Mouse (Mus musculus): ENCODE measurements around the gene Zfp277.

Zfp277 gene

GRCm38 (mm10) chr12:40445648-40446449, at the start of gene Zfp277, which contains the start of gene Dock4:
TSS of gene Zfp277 (minus strand) at chr12:40445902.
TSS of gene Dock4 (plus strand) at chr12:40445952.
- DNase-seq (ENCODE audit: low spot score): peak; percentile 97

GRCm38 (mm10) chr12:40486047-40486837, 40.5 kb upstream of the Zfp277 start:
- no peak for DNase-seq (ENCODE audit: low spot score)

GRCm38 (mm10) chr12:40485210-40485609, 39.5 kb upstream of the Zfp277 start:
- no peak for DNase-seq (ENCODE audit: low spot score)

DNA sequence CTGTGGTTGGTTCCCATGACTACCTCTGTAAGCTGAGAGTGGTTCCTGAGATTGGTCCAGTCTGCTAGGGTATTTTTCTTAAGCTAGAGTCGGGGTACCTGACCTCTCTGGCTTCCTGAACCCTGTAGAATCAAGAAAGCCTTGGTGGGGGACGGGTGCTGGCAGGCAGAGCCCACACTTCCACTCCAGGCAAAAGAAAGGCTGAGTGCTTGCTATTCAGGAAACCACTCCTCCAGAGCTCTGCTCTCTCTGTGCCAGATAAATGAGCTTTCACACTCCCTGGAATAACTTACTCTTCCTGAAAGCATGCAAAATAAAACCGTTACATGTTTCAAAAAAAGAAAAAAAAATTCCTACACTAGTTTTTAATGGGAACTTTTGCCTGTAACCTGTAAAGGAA, 38.5 kb upstream of the Zfp277 start:
- DNase-seq (ENCODE audit: low spot score): no peak

GRCm38 (mm10) chr12:40477621-40478452, 32.1 kb upstream of the Zfp277 start:
- DNase-seq (ENCODE audit: low spot score): no peak

GRCm38 (mm10) chr12:40473709-40474108, 28.0 kb upstream of the Zfp277 start:
- DNase-seq (ENCODE audit: low spot score): no peak

DNA sequence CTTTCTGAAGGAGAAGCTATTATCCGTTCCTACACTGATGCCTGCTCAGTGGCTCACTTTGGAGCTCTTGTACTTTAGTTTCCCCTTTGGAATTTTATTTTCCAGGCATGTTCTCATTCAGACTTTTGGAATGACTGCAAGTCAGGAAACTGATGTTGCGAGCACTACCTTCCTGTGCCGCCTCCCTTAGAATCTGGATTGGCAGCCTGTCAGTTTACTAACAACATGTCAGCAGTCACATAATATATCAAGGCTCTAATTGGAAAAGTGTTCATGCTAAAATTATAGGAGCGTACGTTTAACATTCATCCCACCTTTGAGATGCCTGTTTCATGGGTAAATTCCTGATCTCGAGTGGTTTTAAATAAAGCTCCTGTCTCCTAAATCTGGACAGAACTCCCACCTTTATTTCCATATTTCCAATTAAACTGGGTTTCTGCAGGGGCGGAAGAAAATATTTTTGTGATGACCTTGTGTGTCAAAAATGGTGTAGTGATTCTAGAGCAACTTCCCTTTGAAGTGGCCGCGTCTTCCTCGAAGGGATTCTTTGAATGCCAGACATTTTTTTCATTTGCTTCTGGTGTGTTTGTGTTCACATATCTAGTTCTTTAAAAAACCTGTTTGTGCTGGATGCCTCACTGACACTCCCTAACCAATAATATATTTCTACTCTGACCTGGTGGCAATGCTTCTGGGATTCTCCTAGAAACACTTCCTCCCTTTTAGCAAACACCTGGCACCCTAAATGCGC, 26.1 kb upstream of the Zfp277 start:
- no peak for DNase-seq (ENCODE audit: low spot score)

GRCm38 (mm10) chr12:40469009-40469408, 23.3 kb upstream of the Zfp277 start:
- no peak for DNase-seq (ENCODE audit: low spot score)

DNA sequence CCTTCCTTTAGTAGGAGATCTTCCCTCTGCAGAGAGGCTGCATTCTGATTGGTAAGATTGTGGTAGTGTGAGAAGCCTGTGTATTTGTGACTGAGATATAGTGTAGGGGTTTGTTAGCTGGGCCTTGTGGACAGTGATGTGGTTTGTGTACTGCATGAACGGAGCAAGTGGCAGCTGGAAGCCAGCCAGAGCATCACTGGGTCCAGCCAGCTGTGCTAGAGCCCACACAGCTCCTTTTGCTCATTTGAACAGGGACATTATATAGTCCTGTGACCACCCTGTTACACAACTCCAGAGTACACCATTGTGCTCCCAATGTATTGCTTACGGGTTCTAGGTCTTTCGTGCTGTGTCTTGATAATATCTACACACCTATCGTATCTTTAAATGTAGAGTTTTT, 22.5 kb upstream of the Zfp277 start:
- DNase-seq (ENCODE audit: low spot score): no peak

DNA sequence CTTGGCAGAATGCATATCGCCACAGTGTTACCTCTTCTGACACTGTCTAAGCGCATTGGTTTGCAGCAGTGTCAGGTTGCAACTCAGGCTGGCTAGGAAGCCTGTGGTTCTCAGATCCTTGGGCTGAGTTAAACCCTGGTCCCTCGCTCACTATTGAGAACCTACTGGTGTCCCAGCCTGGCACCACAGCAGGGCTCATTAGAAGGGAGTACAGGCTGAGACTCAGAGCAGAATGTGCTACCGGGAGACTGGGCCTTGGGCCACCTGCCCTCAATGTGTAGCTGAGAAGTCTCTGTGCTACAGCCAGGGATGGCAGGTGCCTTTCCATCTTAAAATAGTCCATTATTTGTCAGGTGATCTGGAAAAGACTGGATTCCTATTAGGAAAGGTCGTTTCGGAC, 18.6 kb upstream of the Zfp277 start:
- no peak for DNase-seq (ENCODE audit: low spot score)

- DNase-seq (ENCODE audit: low spot score): no peak
These were observed 18.1 kb upstream of the Zfp277 start for GRCm38 (mm10) chr12:40463828-40464227.

GRCm38 (mm10) chr12:40462693-40463235, 17.1 kb upstream of the Zfp277 start:
- DNase-seq (ENCODE audit: low spot score): no peak

GRCm38 (mm10) chr12:40459673-40460265, 14.1 kb upstream of the Zfp277 start:
- DNase-seq (ENCODE audit: low spot score): no peak

GRCm38 (mm10) chr12:40458977-40459376, 13.3 kb upstream of the Zfp277 start:
- DNase-seq (ENCODE audit: low spot score): peak; percentile 51

DNA sequence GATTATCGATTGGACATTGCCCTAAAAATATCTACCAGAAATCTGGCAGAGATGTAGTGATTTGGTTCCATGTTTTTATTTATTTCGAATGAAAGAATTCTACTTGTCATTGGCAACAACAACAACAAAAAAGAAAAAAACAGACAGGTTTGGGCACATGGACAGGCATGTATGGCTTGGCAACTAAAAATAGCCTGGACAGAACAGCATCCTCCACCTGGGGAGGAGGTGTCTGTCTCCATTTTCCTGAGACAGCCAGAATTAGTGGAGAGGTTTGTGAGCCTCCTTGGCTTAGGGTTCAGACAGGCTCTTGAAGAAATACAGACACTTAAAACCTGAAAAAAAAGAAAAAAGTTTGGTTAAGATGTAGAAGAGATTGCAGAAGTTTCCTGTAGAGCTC, 10.8 kb upstream of the Zfp277 start:
- DNase-seq (ENCODE audit: low spot score): no peak

DNA sequence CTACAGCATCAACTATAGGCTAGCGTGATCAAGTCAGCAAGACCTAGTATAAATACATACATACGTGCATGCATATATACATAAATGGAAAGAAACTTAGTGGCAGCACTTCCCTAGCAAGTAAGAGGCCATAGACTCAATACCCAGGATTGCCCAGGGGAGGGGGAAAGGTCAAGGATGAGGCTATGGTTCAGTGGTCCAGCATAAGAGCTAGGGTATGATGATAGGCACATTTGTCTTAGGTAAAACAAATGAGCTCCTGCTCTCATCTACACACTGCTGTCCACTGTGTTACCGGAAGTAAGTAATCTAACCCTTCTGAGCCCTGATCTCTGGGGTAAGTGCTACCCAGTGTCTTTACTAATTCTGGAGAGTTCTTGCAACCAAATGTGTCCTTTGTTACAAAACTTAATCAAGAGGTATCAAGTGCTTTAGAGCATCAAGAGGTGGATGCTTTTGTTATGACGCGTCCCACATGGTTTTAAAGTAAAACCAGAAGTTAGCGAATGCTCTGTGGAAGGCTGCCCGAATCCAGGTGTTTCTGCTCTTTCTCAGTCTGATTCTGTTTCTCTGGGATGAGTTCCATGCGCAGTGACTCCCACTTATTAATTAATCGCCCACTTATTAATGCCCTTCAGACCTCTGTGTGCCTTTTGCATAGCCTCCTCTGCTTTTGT, 3.6 kb upstream of the Zfp277 start:
- no peak for DNase-seq (ENCODE audit: low spot score)

DNA sequence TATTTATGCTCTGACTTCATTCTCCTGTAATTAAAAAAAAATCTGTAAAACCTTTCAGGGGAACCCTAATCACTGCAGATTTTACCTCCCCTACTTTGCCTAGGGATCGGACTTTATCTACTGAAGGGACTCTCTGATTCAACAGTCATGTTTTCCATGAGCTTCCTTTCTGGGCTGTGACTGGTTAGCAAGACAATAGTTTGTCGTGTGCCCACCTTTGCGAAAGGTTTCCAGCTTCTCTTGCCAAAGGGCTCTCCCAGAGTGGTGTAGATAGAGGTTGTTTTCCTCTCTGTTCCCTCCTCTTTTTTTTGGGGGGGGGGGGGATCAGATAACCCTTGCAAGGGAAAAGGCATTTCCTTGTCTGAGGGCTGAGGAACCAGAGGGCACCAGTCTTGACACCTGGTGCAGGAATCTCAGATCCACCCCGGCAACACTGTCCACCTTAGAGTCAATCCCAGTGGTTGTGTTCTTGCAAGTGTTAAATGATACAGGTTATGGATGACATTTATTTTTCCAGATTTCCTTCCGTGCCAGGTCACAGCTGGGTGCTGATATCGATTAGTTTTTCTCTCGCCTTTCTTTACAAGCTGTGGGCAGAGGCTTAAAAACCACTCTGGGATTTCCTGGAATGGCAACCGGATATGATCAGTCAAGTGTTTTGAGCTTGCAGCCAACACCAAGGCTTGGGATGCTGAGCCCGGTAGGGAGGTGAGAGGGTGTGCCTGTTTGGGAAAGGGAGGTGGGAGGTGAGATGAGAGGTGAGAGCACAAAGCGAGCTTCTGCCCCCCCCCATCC, 2.1 kb upstream of the Zfp277 start:
- no peak for DNase-seq (ENCODE audit: low spot score)

DNA sequence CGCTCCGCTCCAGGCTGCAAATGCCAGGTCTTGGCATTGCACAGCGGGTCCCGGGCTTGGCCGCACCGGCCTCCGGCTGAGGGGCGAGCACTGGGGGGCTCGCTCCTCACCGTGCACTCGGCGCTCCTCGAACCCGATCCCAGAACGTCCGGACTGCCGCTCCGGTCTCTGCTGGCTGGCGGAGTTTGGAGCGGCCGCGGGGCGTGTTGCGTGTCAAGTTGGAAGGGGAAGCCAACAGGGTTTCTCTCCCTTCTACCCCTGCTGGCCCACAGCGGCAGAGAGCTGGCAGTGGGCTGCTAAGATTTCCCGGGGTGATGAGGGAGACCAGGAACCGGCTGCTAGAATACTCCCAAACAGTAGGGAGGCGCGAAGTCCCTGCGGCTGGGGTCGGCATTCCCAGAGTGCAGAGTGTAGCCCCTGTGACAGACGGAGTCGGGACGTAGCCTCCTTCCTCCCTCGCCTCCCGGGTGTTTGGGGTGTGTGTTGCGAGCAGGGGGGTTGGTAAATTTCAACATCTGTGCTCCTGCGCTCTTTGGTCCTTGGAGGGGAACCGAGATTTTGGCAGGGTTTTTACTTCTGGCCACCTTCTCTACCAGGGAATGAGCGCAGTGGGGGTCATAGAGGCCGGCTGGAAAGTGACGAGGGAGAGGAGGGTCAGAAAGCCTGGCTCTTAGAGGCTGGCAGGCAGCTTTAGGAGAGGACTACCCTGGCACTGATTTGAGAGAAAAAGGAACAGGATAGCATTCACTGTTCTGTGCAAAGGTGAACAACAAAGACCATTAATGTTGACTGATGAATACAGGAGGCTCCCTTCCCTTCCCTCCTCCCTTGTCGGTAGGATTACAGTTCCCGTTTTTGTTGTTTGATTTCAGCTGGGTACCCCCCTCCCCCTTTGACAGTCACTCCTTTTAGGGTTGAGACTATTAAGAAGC, 1.0 kb upstream of the Zfp277 start:
- peak; percentile 30 for DNase-seq (ENCODE audit: low spot score)
